Mouse (Mus musculus) ES-E14 (cell line): ENCODE measurements around the gene Igsf21. TPM values are rescaled to one million over a fixed set of nuclear protein-coding genes. Genes with fewer than 3 reads are reported as not detected.

Experiments used
- DNase-seq: peaks from one replicate; pipeline ENCODE4 v3.0.0-alpha.2; 2013; ENCODE audit warnings: low read depth, low spot score
- H3K27ac ChIP-seq: 2 replicates; pipeline ENCODE4 v1.5.1; 2012; ENCODE audit warnings: low read depth, mild to moderate bottlenecking, low read length, moderate library complexity, mixed read lengths; ENCODE audit not compliant: poor library complexity, insufficient read depth, severe bottlenecking
- H3K36me3 ChIP-seq: 2 replicates; pipeline ENCODE4 v1.6.1; 2012; ENCODE audit warnings: mild to moderate bottlenecking, low read length, moderate library complexity, mixed read lengths; ENCODE audit not compliant: control insufficient read depth, poor library complexity, insufficient read depth, severe bottlenecking
- H3K4me1 ChIP-seq, 2 experiments: fragments of 150-350 bp in 1 of 2; sonication (generic) in 1 of 2; 2 replicates each; pipeline ENCODE4 v1.6.1; 2012; ENCODE audit warnings: low read length in 2 of 2, mild to moderate bottlenecking in 1 of 2, mixed read lengths in 1 of 2; ENCODE audit not compliant: control insufficient read depth in 2 of 2, insufficient read depth in 2 of 2, poor library complexity in 1 of 2
- H3K4me3 ChIP-seq, 2 experiments: fragments of 150-350 bp in 1 of 2; sonication (generic) in 1 of 2; 2 replicates each; pipeline ENCODE4 v1.5.1; 2012; ENCODE audit warnings: low read length in 2 of 2, low read depth in 1 of 2, mild to moderate bottlenecking in 1 of 2, mixed read lengths in 1 of 2; ENCODE audit not compliant: insufficient read depth in 1 of 2, poor library complexity in 1 of 2, severe bottlenecking in 1 of 2
- H3K9ac ChIP-seq: 2 replicates; pipeline ENCODE4 v1.6.1; 2012; ENCODE audit warnings: low read depth, mild to moderate bottlenecking, low read length, mixed read lengths; ENCODE audit not compliant: poor library complexity, insufficient read depth, severe bottlenecking
- H3K9me3 ChIP-seq: fragments of 150-350 bp; sonication (generic); 2 replicates; pipeline ENCODE4 v1.6.1; 2012; ENCODE audit warnings: low read depth, mild to moderate bottlenecking, low read length; ENCODE audit not compliant: control insufficient read depth, insufficient read depth
- CHD2 ChIP-seq: IDR thresholded peaks from 2 replicates; pipeline ENCODE4 v1.6.1; 2014; ENCODE audit warnings: mild to moderate bottlenecking, low read depth, low read length, inconsistent platforms
- HCFC1 ChIP-seq: IDR thresholded peaks from 2 replicates; pipeline ENCODE4 v1.6.1; 2012; ENCODE audit warnings: low read length, inconsistent platforms, borderline replicate concordance; ENCODE audit not compliant: insufficient read depth
- MAFK ChIP-seq: IDR thresholded peaks from 2 replicates; pipeline ENCODE4 v1.6.1; 2014; ENCODE audit warnings: mild to moderate bottlenecking, low read depth, low read length, inconsistent platforms; ENCODE audit not compliant: insufficient read depth
- ZC3H11A ChIP-seq: IDR thresholded peaks from 2 replicates; pipeline ENCODE4 v1.6.1; 2012; ENCODE audit warnings: low read depth, mild to moderate bottlenecking, inconsistent platforms, low read length, borderline replicate concordance
- ZNF384 ChIP-seq: IDR thresholded peaks from 2 replicates; pipeline ENCODE4 v1.6.1; 2012; ENCODE audit warnings: low read depth, low read length, inconsistent platforms
- in situ Hi-C, 2 experiments: fragments of 600-800 bp; cut with MboI; formaldehyde crosslinking; loops; one replicate each; pipeline ENCODE4 v1.15.1; 2025; ENCODE audit warnings: low sequenced_read_pairs in 2 of 2, inconsistent platforms in 1 of 2; ENCODE audit not compliant: unreplicated experiment in 2 of 2
- total RNA-seq: library from RNA; depleted of rRNA; stranded (reverse); fragments of 300-350 nt; gene quantifications from 2 replicates; pipeline ENCODE4 v1.2.3, GENCODE M21; 2012

Igsf21 gene
- total RNA-seq, 1 experiment = 2.5 TPM

DNA sequence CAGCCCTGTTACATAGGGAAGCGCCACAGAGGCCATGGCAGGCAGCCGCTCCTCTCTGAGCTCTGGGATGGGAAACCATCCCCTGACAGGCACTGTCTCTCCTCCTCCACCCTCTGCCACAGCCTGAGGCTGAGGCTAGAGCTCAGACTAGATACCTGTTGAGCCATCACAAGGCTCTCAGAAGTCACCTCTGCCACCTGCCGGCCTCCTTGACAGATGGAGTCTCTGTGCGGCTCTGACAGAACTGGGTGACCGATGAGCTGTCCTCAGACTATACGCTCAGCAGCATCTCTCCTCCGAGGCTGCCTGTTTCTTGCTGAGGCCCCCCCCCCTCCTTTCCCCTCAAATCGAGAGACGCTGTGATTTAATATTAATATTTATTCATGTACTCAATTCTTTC lies 49.9 kb downstream of the Igsf21 start:
- peaks cover 0 to 4% of the 10 kb centered on the region in 2 experiments; a peak in 2 of 4 replicates for H3K4me1 ChIP-seq
- H3K4me3 ChIP-seq = no peak overlapping the region
- H3K27ac ChIP-seq = no peak overlapping the region
- H3K36me3 ChIP-seq = no peaks in the 10 kb centered on the region
- no peaks in the 10 kb centered on the region for H3K9me3 ChIP-seq
- TF ChIP-seq HCFC1 (no peak), ZNF384 (no peak), MAFK (no peak), ZC3H11A (no peak), CHD2 (no peak)
- in situ Hi-C loops = no loop called here
- DNase-seq = no peak
- no peak overlapping the region for H3K9ac ChIP-seq

DNA sequence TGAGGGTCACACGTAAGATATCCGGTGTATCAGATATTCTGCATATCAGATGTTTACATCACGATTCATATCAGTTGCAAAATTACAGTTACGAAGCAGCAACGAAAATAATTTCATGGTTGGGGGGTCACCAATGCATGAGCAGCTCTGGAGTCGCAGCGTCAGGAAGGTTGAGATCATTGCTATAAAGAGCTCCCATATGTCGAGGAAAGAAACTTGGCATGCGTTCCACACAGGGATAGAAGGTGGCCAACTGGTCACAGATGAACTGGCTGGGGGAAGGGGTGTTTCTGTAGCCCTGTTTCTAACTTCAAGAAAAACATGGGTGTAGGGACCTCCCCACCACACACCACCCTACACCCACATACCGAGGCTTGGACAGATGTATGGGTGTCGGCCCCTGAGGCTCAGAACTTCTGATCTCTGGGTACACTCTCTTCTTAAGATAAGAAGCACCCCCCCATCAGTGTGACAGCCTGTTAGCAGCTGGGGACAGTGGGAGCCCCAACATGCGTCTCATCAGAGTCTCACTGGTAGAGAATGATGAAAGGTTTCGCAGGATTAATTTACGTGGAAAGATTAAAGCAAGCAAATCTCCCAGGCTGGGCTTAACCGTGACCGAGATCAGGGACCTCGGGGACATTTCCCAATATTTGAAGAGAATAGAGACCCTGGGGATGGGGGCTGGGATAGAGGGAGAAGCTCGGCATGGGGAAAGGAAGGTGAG lies 54.1 kb downstream of the Igsf21 start:
- no peak for TF ChIP-seq MAFK
- TF ChIP-seq ZC3H11A = no peak
- TF ChIP-seq ZNF384 = no peak
- no peak for TF ChIP-seq HCFC1
- TF ChIP-seq CHD2 = no peak
- no peaks in the 10 kb centered on the region for H3K9me3 ChIP-seq
- no peak for DNase-seq
- in situ Hi-C loops = no loop called here
- H3K4me1 ChIP-seq = peaks cover 0 to 4% of the 10 kb centered on the region in 2 experiments; a peak in 2 of 4 replicates
- H3K9ac ChIP-seq = no peak overlapping the region
- H3K36me3 ChIP-seq = no peaks in the 10 kb centered on the region
- no peak overlapping the region for H3K27ac ChIP-seq
- H3K4me3 ChIP-seq = no peak overlapping the region

DNA sequence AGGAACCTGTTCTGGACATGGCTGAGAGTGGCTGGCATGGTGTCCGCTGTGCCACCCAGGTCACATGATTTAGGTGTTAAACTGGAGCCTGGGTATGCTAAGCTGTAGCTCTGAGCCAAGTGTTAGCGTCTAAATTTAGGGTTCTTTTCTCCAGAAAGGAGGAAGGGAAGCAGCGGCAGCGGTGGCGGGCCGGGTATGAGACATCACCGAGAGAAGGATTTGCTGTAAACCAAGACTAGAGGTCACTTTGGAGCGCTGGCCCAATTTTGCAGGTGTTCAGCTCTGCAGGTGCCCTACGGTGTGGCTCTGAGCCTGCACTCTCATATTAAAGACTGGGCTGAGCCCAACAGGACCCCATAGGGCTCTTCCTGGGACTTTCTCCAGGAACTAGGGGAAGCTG lies 57.0 kb downstream of the Igsf21 start:
- in situ Hi-C loops = no loop called here
- 0 out of 4 replicates have a peak, but pooled peaks cover 2% of the 10 kb centered on the region in 2 experiments for H3K4me1 ChIP-seq
- DNase-seq = no peak
- TF ChIP-seq ZNF384 = no peak
- no peak for TF ChIP-seq HCFC1
- no peak for TF ChIP-seq MAFK
- TF ChIP-seq ZC3H11A = no peak
- TF ChIP-seq CHD2 = no peak
- no peak overlapping the region for H3K9ac ChIP-seq
- H3K36me3 ChIP-seq = no peaks in the 10 kb centered on the region
- H3K9me3 ChIP-seq = no peaks in the 10 kb centered on the region
- no peak overlapping the region for H3K27ac ChIP-seq
- no peak overlapping the region for H3K4me3 ChIP-seq

DNA sequence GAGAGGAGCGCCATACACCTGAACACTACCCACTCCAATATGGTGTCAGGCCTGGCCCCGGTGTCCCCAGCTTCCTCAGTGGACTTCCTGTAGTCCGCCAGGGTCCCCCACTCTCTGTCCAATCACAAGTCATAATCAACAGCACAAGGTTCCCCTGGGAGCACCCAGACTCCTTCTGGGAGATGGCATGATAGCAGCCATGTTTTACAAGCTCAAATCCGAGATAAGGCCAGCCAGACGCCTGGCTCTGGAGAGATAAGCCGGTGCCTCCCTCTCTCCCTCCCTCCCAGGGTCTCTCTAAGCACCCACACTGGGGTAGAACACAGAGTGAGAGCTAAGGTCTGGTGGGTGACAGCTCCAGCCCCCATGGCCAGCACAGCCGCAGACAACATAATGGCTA lies 58.0 kb downstream of the Igsf21 start:
- no peak overlapping the region for H3K27ac ChIP-seq
- no peak overlapping the region for H3K9ac ChIP-seq
- no peaks in the 10 kb centered on the region for H3K36me3 ChIP-seq
- H3K9me3 ChIP-seq = no peaks in the 10 kb centered on the region
- no peak overlapping the region for H3K4me3 ChIP-seq
- 0 out of 4 replicates have a peak, but pooled peaks cover 2% of the 10 kb centered on the region in 2 experiments for H3K4me1 ChIP-seq
- DNase-seq = no peak
- TF ChIP-seq ZC3H11A (no peak), MAFK (no peak), HCFC1 (no peak), ZNF384 (no peak), CHD2 (no peak)
- in situ Hi-C loops = no loop called here
